Mouse (Mus musculus): ENCODE data around the gene Vps33a. TPM values are rescaled to one million over a fixed set of nuclear protein-coding genes. Genes with fewer than 3 reads are reported as not detected.

The Vps33a gene
- 43.2 and 44.3 TPM in 2 replicates for polyA plus RNA-seq (2012; ENCODE audit: insufficient read depth, insufficient read length, missing spikeins)

DNA sequence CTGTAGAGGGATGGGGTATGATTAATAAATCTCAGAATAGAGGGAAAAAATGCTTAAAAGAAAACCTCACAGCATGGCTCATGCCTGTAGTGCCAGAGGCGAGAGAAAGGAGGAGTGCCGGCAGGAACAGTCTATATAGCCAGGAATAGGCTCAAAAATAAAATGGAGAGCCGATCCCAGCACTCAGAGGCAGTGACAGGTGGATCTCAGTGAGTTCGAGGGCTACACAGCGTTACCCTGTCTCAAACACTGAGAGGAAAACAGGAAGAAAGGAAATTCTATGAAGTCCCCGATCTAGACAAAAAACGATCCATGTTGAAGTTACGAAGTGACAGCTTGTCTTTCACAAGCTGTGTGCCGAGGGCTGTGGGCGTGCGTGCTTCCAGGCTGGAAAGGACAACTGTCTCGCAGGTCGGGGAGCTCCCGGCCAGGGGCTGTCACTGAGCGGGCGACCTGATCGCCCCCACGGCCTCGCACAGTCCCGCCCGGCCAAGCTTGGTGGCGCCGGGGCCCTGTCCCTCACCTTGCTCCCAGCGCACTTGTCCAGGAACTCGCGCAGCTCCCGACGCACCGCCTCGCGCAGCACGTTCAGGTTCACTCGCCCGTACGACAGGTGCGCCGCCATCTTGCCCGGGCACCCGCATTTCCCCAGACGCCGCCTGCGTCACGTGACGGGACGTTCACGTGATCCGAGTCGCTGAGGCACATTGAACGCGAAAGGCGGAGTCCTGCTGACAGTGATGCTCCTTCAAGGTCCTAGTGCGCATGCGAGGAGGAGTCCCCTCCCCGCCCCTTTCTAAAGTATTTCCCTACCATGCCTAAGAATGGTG lies at the start of gene Vps33a:
Vps33a (minus strand) TSS at position 682 of the 830 bp plus-strand sequence.
- H3K4me3 ChIP-seq (ENCODE audit: insufficient read depth, low read length): peak within 1 kb of the TSS; percentile 78
- peaks cover 26% of the 10 kb centered on the region for H3K4me1 ChIP-seq (ENCODE audit: control insufficient read depth, insufficient read depth, low read length)
- TF ChIP-seq CTCF (IDR thresholded peaks at IDR 0.05; ENCODE audit: low read depth, low read length) (no peak), POLR2A (IDR thresholded peaks at IDR 0.05; ENCODE audit: borderline replicate concordance, low read depth, low read length) (peak; percentile 67; the same call in 1 of the 2 replicates)
- H3K27ac ChIP-seq (ENCODE audit: insufficient read depth, low read depth, low read length): peak within 1 kb of the TSS; percentile 85

GRCm38 (mm10) chr5:123622421-123622820 lies 49.6 kb upstream of the Vps33a start:
- Histone ChIP-seq H3K4me3 (ENCODE audit: insufficient read depth, low read length) (no peak overlapping the region), H3K27ac (ENCODE audit: insufficient read depth, low read depth, low read length) (peak overlapping the region; percentile 59), H3K4me1 (ENCODE audit: control insufficient read depth, insufficient read depth, low read length) (peaks cover 60% of the 10 kb centered on the region)
- no peak for TF ChIP-seq CTCF (IDR thresholded peaks at IDR 0.05; ENCODE audit: low read depth, low read length)
- TF ChIP-seq POLR2A (IDR thresholded peaks at IDR 0.05; ENCODE audit: borderline replicate concordance, low read depth, low read length): no peak

- Histone ChIP-seq H3K4me1 (ENCODE audit: control insufficient read depth, insufficient read depth, low read length) (peaks cover 36% of the 10 kb centered on the region), H3K4me3 (ENCODE audit: insufficient read depth, low read length) (no peak overlapping the region), H3K27ac (ENCODE audit: insufficient read depth, low read depth, low read length) (no peak overlapping the region)
- no peak for TF ChIP-seq POLR2A (IDR thresholded peaks at IDR 0.05; ENCODE audit: borderline replicate concordance, low read depth, low read length)
- TF ChIP-seq CTCF (IDR thresholded peaks at IDR 0.05; ENCODE audit: low read depth, low read length): no peak
Observed at GRCm38 (mm10) chr5:123618558-123618957, 45.7 kb upstream of the Vps33a start.

DNA sequence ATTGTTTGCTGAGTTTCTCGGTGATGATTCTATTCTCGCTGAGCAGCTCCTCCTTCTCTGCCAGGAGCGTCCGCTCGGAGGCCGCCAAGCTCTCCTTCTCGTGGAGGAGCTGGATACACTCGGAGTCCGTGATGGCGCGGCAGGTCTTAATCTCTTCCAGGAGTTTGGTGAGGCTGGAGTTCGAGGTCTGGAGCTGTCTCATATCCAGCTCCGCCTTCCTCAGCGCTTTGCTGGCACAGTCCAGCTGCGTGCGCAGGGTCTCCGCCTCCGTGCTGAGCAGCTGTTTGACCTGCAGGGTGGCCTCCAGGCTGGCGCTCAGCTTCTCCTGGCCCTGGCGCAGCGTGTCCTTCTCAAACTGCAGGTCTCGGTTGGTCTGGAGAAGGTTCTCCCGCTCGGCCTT lies 41.4 kb upstream of the Vps33a start:
- peaks cover 8% of the 10 kb centered on the region for H3K4me1 ChIP-seq (ENCODE audit: control insufficient read depth, insufficient read depth, low read length)
- H3K4me3 ChIP-seq (ENCODE audit: insufficient read depth, low read length): no peak overlapping the region
- no peak overlapping the region for H3K27ac ChIP-seq (ENCODE audit: insufficient read depth, low read depth, low read length)
- TF ChIP-seq POLR2A (IDR thresholded peaks at IDR 0.05; ENCODE audit: borderline replicate concordance, low read depth, low read length) (no peak), CTCF (IDR thresholded peaks at IDR 0.05; ENCODE audit: low read depth, low read length) (no peak)

- Histone ChIP-seq H3K4me3 (ENCODE audit: insufficient read depth, low read length) (no peak overlapping the region), H3K4me1 (ENCODE audit: control insufficient read depth, insufficient read depth, low read length) (peaks cover 16% of the 10 kb centered on the region), H3K27ac (ENCODE audit: insufficient read depth, low read depth, low read length) (no peak overlapping the region)
- TF ChIP-seq CTCF (IDR thresholded peaks at IDR 0.05; ENCODE audit: low read depth, low read length) (peak; percentile 69; the same call in 1 of the 2 replicates), POLR2A (IDR thresholded peaks at IDR 0.05; ENCODE audit: borderline replicate concordance, low read depth, low read length) (no peak)
Observed at GRCm38 (mm10) chr5:123609843-123610242, 37.0 kb upstream of the Vps33a start.

DNA sequence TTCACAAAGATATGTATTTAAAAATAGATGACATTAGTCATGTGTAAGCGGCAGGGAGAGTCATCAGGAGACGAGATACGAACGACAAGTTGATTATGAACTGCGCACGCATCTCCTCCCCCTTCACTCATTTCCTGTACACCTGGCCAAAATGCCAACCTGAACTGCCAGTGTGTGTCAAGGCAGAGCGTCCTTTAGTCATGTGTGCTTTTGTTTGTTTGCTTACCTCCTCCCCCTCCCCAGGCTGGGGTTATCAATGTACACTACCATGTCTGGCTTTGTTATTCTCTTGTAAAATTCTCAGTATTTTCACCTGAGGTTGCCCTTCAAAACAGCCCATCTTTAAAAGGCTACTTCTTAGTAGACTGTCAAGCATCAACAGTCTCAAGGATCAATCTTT lies 36.6 kb upstream of the Vps33a start:
- TF ChIP-seq CTCF (IDR thresholded peaks at IDR 0.05; ENCODE audit: low read depth, low read length) (no peak), POLR2A (IDR thresholded peaks at IDR 0.05; ENCODE audit: borderline replicate concordance, low read depth, low read length) (no peak)
- Histone ChIP-seq H3K4me1 (ENCODE audit: control insufficient read depth, insufficient read depth, low read length) (peaks cover 16% of the 10 kb centered on the region), H3K4me3 (ENCODE audit: insufficient read depth, low read length) (no peak overlapping the region), H3K27ac (ENCODE audit: insufficient read depth, low read depth, low read length) (no peak overlapping the region)

GRCm38 (mm10) chr5:123607211-123607669 lies 34.4 kb upstream of the Vps33a start:
- Histone ChIP-seq H3K4me1 (ENCODE audit: control insufficient read depth, insufficient read depth, low read length) (peaks cover 16% of the 10 kb centered on the region), H3K4me3 (ENCODE audit: insufficient read depth, low read length) (no peak overlapping the region), H3K27ac (ENCODE audit: insufficient read depth, low read depth, low read length) (peak overlapping the region; percentile 48)
- TF ChIP-seq POLR2A (IDR thresholded peaks at IDR 0.05; ENCODE audit: borderline replicate concordance, low read depth, low read length) (no peak), CTCF (IDR thresholded peaks at IDR 0.05; ENCODE audit: low read depth, low read length) (no peak)

GRCm38 (mm10) chr5:123603496-123603895 lies 30.7 kb upstream of the Vps33a start:
- H3K4me1 ChIP-seq (ENCODE audit: control insufficient read depth, insufficient read depth, low read length): peaks cover 31% of the 10 kb centered on the region
- TF ChIP-seq POLR2A (IDR thresholded peaks at IDR 0.05; ENCODE audit: borderline replicate concordance, low read depth, low read length) (no peak), CTCF (IDR thresholded peaks at IDR 0.05; ENCODE audit: low read depth, low read length) (no peak)
- H3K4me3 ChIP-seq (ENCODE audit: insufficient read depth, low read length): no peak overlapping the region
- no peak overlapping the region for H3K27ac ChIP-seq (ENCODE audit: insufficient read depth, low read depth, low read length)

- TF ChIP-seq CTCF (IDR thresholded peaks at IDR 0.05; ENCODE audit: low read depth, low read length) (no peak), POLR2A (IDR thresholded peaks at IDR 0.05; ENCODE audit: borderline replicate concordance, low read depth, low read length) (no peak)
- Histone ChIP-seq H3K27ac (ENCODE audit: insufficient read depth, low read depth, low read length) (no peak overlapping the region), H3K4me1 (ENCODE audit: control insufficient read depth, insufficient read depth, low read length) (peaks cover 25% of the 10 kb centered on the region), H3K4me3 (ENCODE audit: insufficient read depth, low read length) (no peak overlapping the region)
Observed at GRCm38 (mm10) chr5:123602174-123602573, 29.3 kb upstream of the Vps33a start.

DNA sequence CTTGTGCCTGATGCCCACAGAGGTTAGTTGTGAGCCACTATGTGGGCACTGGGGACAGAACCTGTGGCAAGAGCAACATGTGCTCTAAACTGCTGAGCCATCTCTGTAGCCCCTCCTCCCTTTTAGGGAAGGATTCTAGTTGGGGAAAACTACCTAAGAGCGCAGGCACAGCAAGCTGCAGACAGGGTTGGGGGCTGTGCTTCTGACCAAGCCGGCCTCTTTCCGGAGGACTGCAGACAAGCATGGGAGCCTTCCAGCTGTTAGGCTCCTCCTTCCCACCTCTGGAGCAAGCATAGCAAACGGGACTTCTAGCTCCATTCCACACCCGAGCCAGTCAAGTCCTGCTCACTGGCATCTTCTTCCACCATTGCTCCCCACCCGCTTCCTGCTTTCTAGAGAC lies 26.5 kb upstream of the Vps33a start:
- no peak overlapping the region for H3K4me3 ChIP-seq (ENCODE audit: insufficient read depth, low read length)
- H3K4me1 ChIP-seq (ENCODE audit: control insufficient read depth, insufficient read depth, low read length): peaks cover 20% of the 10 kb centered on the region
- TF ChIP-seq CTCF (IDR thresholded peaks at IDR 0.05; ENCODE audit: low read depth, low read length) (no peak), POLR2A (IDR thresholded peaks at IDR 0.05; ENCODE audit: borderline replicate concordance, low read depth, low read length) (no peak)
- H3K27ac ChIP-seq (ENCODE audit: insufficient read depth, low read depth, low read length): no peak overlapping the region
